In genomic region chr16:26626065-26626464, GRCm38 (mm10) we compare ENCODE assay signal across 16 mouse cellular contexts. TPM values are rescaled to one million over a fixed set of nuclear protein-coding genes. Genes with fewer than 3 reads are reported as not detected.
DNase-seq lines count a peak whose midpoint lies in the region; TF ChIP-seq lines count a peak whose summit lies in the region.
"Had no signal": no experiment of that assay in that cellular context is flagged by ENCODE, and none has a peak within 500 bp of the region (broad histone marks: within the 10 kb centered on the region; RNA-seq: fewer than 3 reads in every experiment).

No protein-coding gene starts in this region.

- no peak overlapping the region for H3K4me3 ChIP-seq in layer of hippocampus, adult 2 months
- H3K4me3 ChIP-seq in heart, adult 2 months: no peak overlapping the region
- H3K4me3 ChIP-seq: heart, embryonic 10.5 days; hindbrain, embryonic 12.5 days; limb, embryonic 13.5 days; liver, embryonic 13.5 days had no signal

- no peaks in the 10 kb centered on the region for H3K79me2 ChIP-seq in heart, adult 2 months (replicated peaks; ENCODE audit: control insufficient read depth, insufficient read depth, low read length)

- no peak for TF ChIP-seq EP300 in heart, adult 2 months (IDR thresholded peaks at IDR 0.05; ENCODE audit: insufficient read depth, low read depth, low read length)

- no peaks in the 10 kb centered on the region for H3K27me3 ChIP-seq in heart, adult 2 months (ENCODE audit: control insufficient read depth, insufficient read depth, low read length)
- H3K27me3 ChIP-seq: hindbrain, embryonic 12.5 days; limb, embryonic 13.5 days; liver, embryonic 13.5 days had no signal

- peak in 1 of 2 experiments; percentile 34 for DNase-seq in layer of hippocampus, adult 2 months (ENCODE audit: low spot score in 2 of 2)
- no peak for DNase-seq in layer of hippocampus, adult 11-12 months (ENCODE audit: low spot score)
- peak; percentile 96 for DNase-seq in 3T3-L1 (ENCODE audit: low read depth, low spot score)
- DNase-seq in NIH3T3 (ENCODE audit: low read depth): peak; percentile 78
- DNase-seq in fibroblast of lung, adult 2 months (ENCODE audit: low read depth): peak; percentile 62
- DNase-seq in frontal cortex, postnatal 14 days (ENCODE audit: low spot score in 2 of 2): no peak
- no peak for DNase-seq in urinary bladder, postnatal 36 days (ENCODE audit: low spot score in 2 of 2)
- DNase-seq in heart, adult 2 months: no peak
- DNase-seq: cerebellum, adult 18-20 months; gastrocnemius, postnatal 36 days; kidney, adult 18-20 months; kidney, postnatal 10 days; liver, embryonic 13.5 days had no signal

- no peaks in the 10 kb centered on the region for H3K4me1 ChIP-seq in heart, adult 2 months (ENCODE audit: control insufficient read depth, insufficient read depth, low read length)
- H3K4me1 ChIP-seq: heart, embryonic 10.5 days; hindbrain, embryonic 12.5 days; limb, embryonic 13.5 days; liver, embryonic 13.5 days had no signal

- intact Hi-C loops in heart, adult 2 months (cut with DNase I): no loop called here

- no peak for TF ChIP-seq POLR2A in heart, adult 2 months (IDR thresholded peaks at IDR 0.05; ENCODE audit: insufficient read depth, low read depth, low read length)

- peak overlapping the region; percentile 61; the same call in 1 of the 2 replicates for H3K27ac ChIP-seq in layer of hippocampus, adult 2 months
- no peak overlapping the region for H3K27ac ChIP-seq in heart, adult 2 months
- H3K27ac ChIP-seq: heart, embryonic 10.5 days; hindbrain, embryonic 12.5 days; limb, embryonic 13.5 days; liver, embryonic 13.5 days had no signal

- H3K9ac ChIP-seq in heart, adult 2 months (ENCODE audit: low read depth, low read length): no peak overlapping the region
- H3K9ac ChIP-seq: hindbrain, embryonic 12.5 days; limb, embryonic 13.5 days; liver, embryonic 13.5 days had no signal

- 62% methylated on average over 3 of the region's 3 CpGs for WGBS in heart, adult 2 months

- H3K36me3 ChIP-seq in heart, adult 2 months (ENCODE audit: control insufficient read depth, insufficient read depth, low read length): no peaks in the 10 kb centered on the region; the same call in 1 of the 2 replicates
- H3K36me3 ChIP-seq: heart, embryonic 10.5 days; hindbrain, embryonic 12.5 days; limb, embryonic 13.5 days; liver, embryonic 13.5 days had no signal

- no peak for TF ChIP-seq CTCF in layer of hippocampus, adult 2 months (conservative IDR thresholded peaks at IDR 0.05)
- TF ChIP-seq CTCF in heart, adult 2 months (IDR thresholded peaks at IDR 0.05): no peak

RNA-seq across cellular contexts. Expression of gene Il1rap, which starts 44.6 kb away (rescaled TPM):
- total RNA-seq in layer of hippocampus, adult 2 months (2021): 10 to 100 TPM; 70.2 to 79.1 TPM
- total RNA-seq in heart, adult 2 months (2021): 1 to 10 TPM; 2.6 to 3.2 TPM
- polyA plus RNA-seq in heart, adult 2 months (2012; rRNA removed): 2.1 and 3.7 TPM in 2 replicates

Comparison
In these comparisons a context has a peak if more than half of its experiments do, and no peak if none do; other contexts are left out.
1. DNase-seq: peak in 3T3-L1 (single experiment), NIH3T3 (single experiment) and fibroblast of lung, adult 2 months (single experiment); none in layer of hippocampus, adult 11-12 months (single experiment), frontal cortex, postnatal 14 days (0 of 2), urinary bladder, postnatal 36 days (0 of 2) and heart, adult 2 months (0 of 2).
2. RNA of gene Il1rap, which starts 44.6 kb away (total RNA-seq): 70.2 to 79.1 TPM in layer of hippocampus, adult 2 months; 2.6 to 3.2 TPM in heart, adult 2 months; every median in the first group is over 10 times any median in the second.